ENCODE assay signal across 8 mouse cellular contexts in genomic region chr10:94943846-94944690, GRCm38 (mm10). TPM values are rescaled to one million over a fixed set of nuclear protein-coding genes. Genes with fewer than 3 reads are reported as not detected.
DNase-seq lines count a peak whose midpoint lies in the region; ATAC-seq and TF ChIP-seq lines count a peak whose summit lies in the region.

No protein-coding gene starts in this region.

- H3K4me2 ChIP-seq in forebrain, embryonic 14.5 days (ENCODE audit: low read length), result peak overlapping the region; percentile 81

- ATAC-seq in forebrain, embryonic 14.5 days, result peak; percentile 42

- H3K27me3 ChIP-seq in ES-Bruce4 (ENCODE audit: control insufficient read depth, insufficient read depth, low read length, poor library complexity, severe bottlenecking), result peaks cover 16% of the 10 kb centered on the region
- H3K27me3 ChIP-seq in forebrain, embryonic 14.5 days (replicated peaks; ENCODE audit: control insufficient read depth, insufficient read depth, low read length), result no peaks in the 10 kb centered on the region

- no peak for TF ChIP-seq EP300 in ES-Bruce4 (IDR thresholded peaks at IDR 0.05; ENCODE audit: insufficient read depth, low read depth, low read length)

- intact Hi-C loops in heart, postnatal 36 days (cut with DNase I), result loop anchor here (5.0 kb wide), 1 partner anchor 247 kb away; no protein-coding TSS in a partner anchor
- intact Hi-C loops in left cerebral cortex, adult 2 months (cut with DNase I), result loop anchor here (1.0 to 10.0 kb wide), 6 partner anchors 39 to 729 kb away; partner anchors contain the start of gene Cep83

- no peaks in the 10 kb centered on the region for H3K9me3 ChIP-seq in ES-Bruce4 (replicated peaks; ENCODE audit: control insufficient read depth, insufficient read depth, low read length, poor library complexity, severe bottlenecking)
- H3K9me3 ChIP-seq in forebrain, embryonic 14.5 days (replicated peaks; ENCODE audit: control insufficient read depth, low read length), result no peaks in the 10 kb centered on the region

- TF ChIP-seq CTCF in ES-Bruce4 (IDR thresholded peaks at IDR 0.05; ENCODE audit: low read depth, low read length), result peak; percentile 30
- TF ChIP-seq CTCF in left cerebral cortex, adult 2 months (IDR thresholded peaks at IDR 0.05), result peak; percentile 61

- DNase-seq in brain, adult 2 months (ENCODE audit: low read depth, low spot score), result peak; percentile 72
- DNase-seq in forebrain, embryonic 14.5 days (ENCODE audit: low spot score), result peak; percentile 63
- peak; percentile 61 to 62 for DNase-seq in heart, postnatal 36 days
- DNase-seq in left cerebral cortex, adult 2 months (ENCODE audit: extremely low spot score in 1 of 2, low spot score in 2 of 2), result peak; percentile 77 to 79
- DNase-seq in right cerebral cortex, adult 18-20 months, result peak; percentile 74
- peak; percentile 23 for DNase-seq in urinary bladder, postnatal 14 days (ENCODE audit: low spot score)

- H3K4me3 ChIP-seq in ES-Bruce4 (ENCODE audit: low read depth, low read length), result peak overlapping the region; percentile 78
- peak overlapping the region; percentile 75 for H3K4me3 ChIP-seq in forebrain, embryonic 14.5 days (ENCODE audit: low read depth, low read length)
- H3K4me3 ChIP-seq in left cerebral cortex, adult 2 months, result peak overlapping the region; percentile 70
- peak overlapping the region; percentile 87 for H3K4me3 ChIP-seq in macrophage (ENCODE audit: inconsistent target)

- H3K9ac ChIP-seq in ES-Bruce4 (ENCODE audit: low read depth, poor library complexity, severe bottlenecking), result peak overlapping the region; percentile 91
- peak overlapping the region; percentile 91 for H3K9ac ChIP-seq in forebrain, embryonic 14.5 days (ENCODE audit: low read length)

- H3K36me3 ChIP-seq in ES-Bruce4 (ENCODE audit: control insufficient read depth, insufficient read depth, low read length, poor library complexity, severe bottlenecking), result no peaks in the 10 kb centered on the region
- no peaks in the 10 kb centered on the region for H3K36me3 ChIP-seq in forebrain, embryonic 14.5 days (ENCODE audit: control insufficient read depth, insufficient read depth, low read length)
- H3K36me3 ChIP-seq in macrophage (ENCODE audit: inconsistent target), result no peaks in the 10 kb centered on the region

- no peak for TF ChIP-seq POLR2A in ES-Bruce4 (IDR thresholded peaks at IDR 0.05; ENCODE audit: insufficient read depth, low read length)

- H3K4me1 ChIP-seq in ES-Bruce4 (ENCODE audit: control insufficient read depth, insufficient read depth, low read length), result no peaks in the 10 kb centered on the region
- peaks cover 35% of the 10 kb centered on the region for H3K4me1 ChIP-seq in forebrain, embryonic 14.5 days (ENCODE audit: control insufficient read depth, insufficient read depth, low read length)

- H3K27ac ChIP-seq in ES-Bruce4 (ENCODE audit: insufficient read depth, low read length), result no peak overlapping the region
- peak overlapping the region; percentile 95 for H3K27ac ChIP-seq in forebrain, embryonic 14.5 days (ENCODE audit: low read depth, low read length)
- peak overlapping the region; percentile 91 for H3K27ac ChIP-seq in left cerebral cortex, adult 2 months
- peak overlapping the region; percentile 83 for H3K27ac ChIP-seq in macrophage

- peaks cover 44% of the 10 kb centered on the region for H3K79me2 ChIP-seq in macrophage (ENCODE audit: inconsistent target)

- WGBS in forebrain, embryonic 14.5 days, result under 1% methylated on average over 103 of the region's 110 CpGs
- under 1% methylated on average over 106 of the region's 110 CpGs for WGBS in macrophage (ENCODE audit: missing documents)

RNA-seq across cellular contexts. Expression of gene Plxnc1, which starts 0.6 kb away (rescaled TPM):
- polyA plus RNA-seq in ES-Bruce4 (2011; ENCODE audit: insufficient read depth, insufficient read length, low read depth, missing spikeins), result 0.91 and 1.3 TPM in 2 replicates
- polyA plus RNA-seq in forebrain, embryonic 14.5 days (2014; fragmentation: Nextera tagmentation; extraction: Ambion mirVana), result 14.4 and 15.0 TPM in 2 replicates
- 1 to 10 TPM; 2.0 to 3.0 TPM for total RNA-seq in heart, postnatal 36 days (2021)
- 10 to 100 TPM; 46.2 to 49.9 TPM for total RNA-seq in left cerebral cortex, adult 2 months (2021)
- 100 to 1,000 TPM in 19 of 26 experiments, 10 to 100 TPM in 7; 52.3 to 498 (median 189) TPM for total RNA-seq in macrophage (2018; cell fraction: chromatin; rRNA removed)
- 100 to 1,000 TPM in 13 of 26 experiments, 10 to 100 TPM in 13; 46.6 to 206 (median 101) TPM for total RNA-seq in macrophage (2018; cell fraction: cytosol; rRNA removed)
- 100 to 1,000 TPM in 22 of 26 experiments, 10 to 100 TPM in 4; 64.0 to 351 (median 144) TPM for total RNA-seq in macrophage (2018; cell fraction: nucleus; rRNA removed)
- polyA plus RNA-seq in macrophage (2018), result 55.1 to 117 TPM (median 105 TPM) in 3 replicates

Comparison
In these comparisons a context has a peak if more than half of its experiments do, and no peak if none do; other contexts are left out.
1. DNase-seq: peak in every context shown above with its lines; median percentile 78 in left cerebral cortex, adult 2 months; 74 in right cerebral cortex, adult 18-20 months; 72 in brain, adult 2 months; 63 in forebrain, embryonic 14.5 days; 62 in heart, postnatal 36 days; 23 in urinary bladder, postnatal 14 days.